Mouse (Mus musculus) CD4-positive helper T cell, adult 2 months (primary cell): ENCODE measurements around the gene Kansl1.

Experiments used
- DNase-seq: peaks from one replicate; pipeline ENCODE4 v3.0.0-alpha.2; 2012; ENCODE audit warnings: low read depth, missing footprints, low spot score

Kansl1 gene

DNA sequence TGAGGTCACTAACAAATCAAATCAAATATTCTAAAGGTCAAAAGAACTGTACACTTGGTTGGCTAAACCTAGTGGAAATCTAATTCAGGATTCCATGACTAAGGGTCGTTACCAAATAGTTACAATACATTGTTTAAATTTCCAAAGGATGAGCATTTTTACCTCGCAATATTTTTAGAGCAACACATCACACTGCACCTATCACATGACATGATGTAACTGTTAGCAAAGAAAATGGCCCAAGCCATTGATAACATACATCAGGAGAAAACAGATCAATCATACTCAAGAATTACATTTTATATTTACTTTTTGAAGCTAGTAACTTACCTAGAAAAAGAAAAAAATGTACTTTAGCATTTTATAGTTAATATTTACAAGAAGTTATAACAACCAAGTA is 29.0 kb downstream of the Kansl1 start:
- no peak for DNase-seq

DNA sequence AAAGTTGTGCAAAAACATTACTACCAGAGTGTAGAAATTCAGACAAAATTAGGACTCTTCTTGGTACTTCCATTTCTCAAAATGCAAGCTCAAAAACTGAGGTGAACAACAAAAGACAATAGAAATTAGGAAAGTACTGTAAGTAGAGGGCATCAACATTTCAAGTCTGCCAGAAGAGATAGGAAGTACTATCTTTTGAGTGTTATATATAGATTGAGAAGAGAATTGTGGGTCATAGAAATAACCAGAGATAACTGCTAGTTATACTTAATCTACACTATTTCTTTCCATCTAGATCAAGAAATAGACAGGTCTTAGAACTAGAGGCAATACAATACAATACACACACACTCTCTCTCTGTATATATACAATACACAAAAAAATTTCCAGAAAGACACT is 30.2 kb downstream of the Kansl1 start:
- no peak for DNase-seq

GRCm38 (mm10) chr11:104436394-104436954 is 32.2 kb downstream of the Kansl1 start:
- no peak for DNase-seq

DNA sequence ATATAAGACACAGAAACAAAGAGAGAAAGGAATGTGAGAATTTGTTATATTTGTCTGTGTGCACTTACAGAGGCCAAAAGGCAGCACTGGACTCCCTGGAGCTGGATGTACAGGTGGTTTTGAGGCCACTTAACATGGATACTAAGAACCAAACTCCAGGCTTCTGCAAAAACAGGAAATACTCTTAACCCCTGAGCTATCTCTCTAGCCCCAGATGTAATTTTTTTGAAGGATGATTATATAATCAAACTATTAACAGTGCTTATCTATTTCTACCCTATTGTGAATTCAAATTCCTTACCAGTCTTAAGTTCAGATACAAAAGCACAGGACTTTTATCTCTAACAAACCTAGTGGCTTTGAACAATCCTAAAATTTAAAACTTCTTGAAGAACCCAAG is 32.9 kb downstream of the Kansl1 start:
- no peak for DNase-seq

DNA sequence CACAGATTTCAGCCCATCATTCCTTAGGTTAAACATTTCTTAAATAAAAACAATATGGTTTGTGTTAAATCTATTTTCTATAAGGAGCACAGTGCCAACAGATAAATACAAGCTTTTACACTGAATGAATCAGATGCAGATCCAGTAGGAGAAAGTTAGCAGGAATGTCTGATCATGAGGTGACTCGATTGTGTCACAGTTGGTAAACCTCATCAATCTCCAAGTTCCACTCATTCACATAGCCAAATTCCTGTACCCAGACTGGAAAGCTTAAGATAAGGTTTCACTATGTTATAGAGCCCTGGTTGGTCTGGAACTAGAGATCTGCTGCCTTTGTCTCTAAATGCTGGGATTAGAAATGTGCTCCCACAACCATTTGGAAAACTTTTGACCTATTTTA is 33.5 kb downstream of the Kansl1 start:
- DNase-seq: no peak

DNA sequence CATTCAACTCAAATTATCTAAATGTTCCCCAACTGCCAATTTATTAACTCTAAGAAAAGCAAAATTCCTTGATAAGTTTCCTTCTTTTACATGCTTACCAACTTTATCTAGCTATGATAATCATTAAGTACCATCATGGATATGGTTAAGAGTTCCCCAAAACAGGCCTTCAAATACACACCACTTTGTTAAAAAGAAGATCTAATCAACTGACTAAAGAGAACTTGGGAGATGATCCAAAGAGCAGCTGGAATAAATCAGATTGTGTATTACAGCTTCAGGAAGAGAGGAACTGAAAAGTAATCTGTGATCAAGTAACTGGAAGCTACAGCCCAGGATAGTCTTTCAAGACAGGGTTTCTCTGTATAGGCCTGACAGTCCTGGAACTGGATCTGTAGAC is 36.4 kb downstream of the Kansl1 start:
- no peak for DNase-seq

DNA sequence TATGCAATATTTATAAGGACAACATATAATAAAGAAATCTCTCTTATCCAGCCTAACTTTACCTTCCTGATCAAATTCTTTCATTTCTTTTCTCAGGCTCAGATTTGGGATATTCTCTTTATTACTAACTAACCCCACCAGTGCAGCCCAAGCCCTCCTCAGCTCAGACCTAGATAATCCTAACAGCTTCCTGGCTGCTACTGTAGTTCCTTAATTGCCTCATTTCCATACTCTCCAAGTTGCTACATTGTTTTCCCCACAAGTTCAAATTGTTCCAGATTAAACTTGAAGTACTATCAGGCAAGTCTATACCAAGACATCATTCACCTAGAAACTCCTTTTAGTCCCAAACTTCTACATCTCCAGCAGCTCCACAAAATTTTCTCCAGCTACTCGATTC is 36.9 kb downstream of the Kansl1 start:
- no peak for DNase-seq

GRCm38 (mm10) chr11:104424727-104425416 is 43.8 kb downstream of the Kansl1 start:
- peak; percentile 87 for DNase-seq

DNA sequence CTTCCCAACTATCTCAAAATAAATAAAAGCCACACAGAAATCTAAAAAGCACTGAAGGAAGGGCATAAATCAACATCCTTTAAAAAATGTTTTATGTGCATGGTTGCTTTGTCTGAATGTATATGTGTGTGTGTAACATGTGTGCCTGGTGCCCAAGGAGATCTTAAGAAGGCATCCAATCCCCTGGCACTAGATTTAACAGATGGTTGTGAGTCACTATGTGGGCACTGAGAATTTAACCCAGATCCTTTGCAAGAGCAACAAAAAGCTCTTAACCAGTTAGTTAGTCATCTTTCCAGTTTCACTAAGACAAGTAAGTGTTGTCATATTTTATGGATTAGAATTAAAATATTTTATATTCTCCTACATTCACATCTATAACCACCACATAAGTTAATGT is 56.4 kb downstream of the Kansl1 start:
- DNase-seq: no peak

- no peak for DNase-seq
These were observed 61.3 kb downstream of the Kansl1 start for GRCm38 (mm10) chr11:104407391-104407790.

DNA sequence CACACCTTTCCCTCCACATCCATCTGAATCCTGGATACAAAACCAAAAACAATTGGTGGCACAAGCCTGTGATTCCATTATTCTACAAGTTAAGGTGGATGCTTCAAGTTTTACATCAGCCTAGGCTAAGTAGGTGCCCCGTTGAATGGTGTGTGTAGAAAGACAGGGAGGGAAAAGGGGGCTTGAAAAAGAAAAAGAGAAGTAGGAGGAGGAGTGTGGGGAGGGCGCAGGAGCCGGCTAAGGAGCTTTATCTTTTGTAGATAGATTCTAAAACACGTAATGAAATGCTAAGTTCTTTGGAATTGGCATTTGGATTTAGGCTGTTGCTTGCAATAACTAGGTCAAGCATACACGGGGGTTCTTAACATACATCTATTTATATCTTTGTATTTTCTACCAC is 67.7 kb downstream of the Kansl1 start:
- DNase-seq: no peak

- DNase-seq: no peak
These were observed 69.0 kb downstream of the Kansl1 start for GRCm38 (mm10) chr11:104399459-104400216.

DNA sequence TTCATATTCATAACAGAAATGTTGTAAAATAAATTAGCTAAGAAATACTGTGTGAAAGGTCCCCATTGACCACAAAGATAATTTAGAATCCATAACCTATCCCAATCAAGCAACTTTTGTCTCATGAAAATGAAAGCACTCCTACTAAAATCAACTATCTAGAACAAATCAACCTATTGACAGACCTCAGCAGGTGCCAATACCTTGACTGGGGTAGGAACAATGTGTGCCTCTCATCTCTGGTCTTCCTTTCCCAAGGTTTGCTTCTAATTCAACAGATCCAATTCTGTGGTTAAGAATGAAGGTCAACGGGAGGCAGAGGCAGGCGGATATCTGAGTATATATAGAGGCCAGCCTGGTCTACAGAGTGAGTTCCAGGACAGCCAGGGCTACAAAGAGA is 73.0 kb downstream of the Kansl1 start:
- DNase-seq: no peak

- no peak for DNase-seq
These were observed 75.5 kb downstream of the Kansl1 start for GRCm38 (mm10) chr11:104393196-104393595.

DNA sequence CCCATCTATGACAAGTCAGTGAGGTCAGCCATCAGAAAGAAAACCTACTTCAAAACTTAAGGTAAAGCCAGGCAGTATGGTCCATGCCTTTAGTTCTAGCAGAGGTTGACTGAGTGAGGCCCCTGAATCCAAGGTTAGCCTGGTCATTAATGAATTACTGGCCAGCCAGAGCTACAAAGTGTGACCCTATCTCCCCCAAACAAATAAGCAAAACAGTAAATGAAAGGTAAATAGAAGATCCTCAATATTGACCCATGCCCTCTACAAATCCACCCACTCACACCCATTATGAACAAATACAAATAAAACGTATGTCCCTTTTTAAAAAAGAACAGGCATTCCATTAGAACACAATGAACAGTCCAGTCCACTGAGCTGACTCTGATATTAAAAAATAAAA is 76.5 kb downstream of the Kansl1 start:
- DNase-seq: no peak

GRCm38 (mm10) chr11:104387284-104387683 is 81.4 kb downstream of the Kansl1 start:
- DNase-seq: no peak

- no peak for DNase-seq
These were observed 82.1 kb downstream of the Kansl1 start for GRCm38 (mm10) chr11:104386595-104386994.

DNA sequence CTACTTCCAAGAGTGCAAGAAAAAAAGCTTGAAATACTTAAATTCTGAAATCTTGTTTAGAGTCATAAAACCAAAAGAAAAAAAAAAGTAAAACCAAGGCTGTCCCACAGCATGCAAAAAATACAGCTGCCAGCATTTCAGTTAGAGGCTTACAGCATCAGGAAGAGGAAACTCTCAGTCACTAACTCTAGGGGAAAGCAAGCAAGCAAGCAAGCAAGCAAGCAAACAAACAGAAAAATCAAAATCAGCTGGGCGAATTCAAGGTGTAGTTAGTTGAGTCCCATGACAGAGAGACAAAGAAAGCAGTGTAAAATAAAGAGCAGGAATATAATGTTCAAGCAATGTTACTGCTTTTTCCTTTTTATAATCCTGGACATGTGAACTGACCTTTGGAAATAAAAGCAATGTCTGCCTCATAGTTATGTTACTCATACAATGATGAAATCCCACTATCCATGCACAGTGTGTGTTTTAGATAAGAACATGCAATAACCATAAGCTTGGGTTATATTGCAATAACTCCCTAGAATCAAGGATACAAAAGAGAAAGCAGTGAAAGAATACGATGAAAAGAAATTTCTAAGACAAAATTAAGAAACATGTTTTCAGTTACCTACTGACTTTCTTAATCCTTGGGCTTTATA is 85.4 kb downstream of the Kansl1 start:
- DNase-seq: no peak

- DNase-seq: peak; percentile 35
These were observed 86.8 kb downstream of the Kansl1 start for GRCm38 (mm10) chr11:104381887-104382286.

- peak; percentile 36 for DNase-seq
These were observed 89.0 kb downstream of the Kansl1 start for GRCm38 (mm10) chr11:104379635-104380034.

- DNase-seq: no peak
These were observed 92.4 kb downstream of the Kansl1 start for GRCm38 (mm10) chr11:104376291-104376690.

DNA sequence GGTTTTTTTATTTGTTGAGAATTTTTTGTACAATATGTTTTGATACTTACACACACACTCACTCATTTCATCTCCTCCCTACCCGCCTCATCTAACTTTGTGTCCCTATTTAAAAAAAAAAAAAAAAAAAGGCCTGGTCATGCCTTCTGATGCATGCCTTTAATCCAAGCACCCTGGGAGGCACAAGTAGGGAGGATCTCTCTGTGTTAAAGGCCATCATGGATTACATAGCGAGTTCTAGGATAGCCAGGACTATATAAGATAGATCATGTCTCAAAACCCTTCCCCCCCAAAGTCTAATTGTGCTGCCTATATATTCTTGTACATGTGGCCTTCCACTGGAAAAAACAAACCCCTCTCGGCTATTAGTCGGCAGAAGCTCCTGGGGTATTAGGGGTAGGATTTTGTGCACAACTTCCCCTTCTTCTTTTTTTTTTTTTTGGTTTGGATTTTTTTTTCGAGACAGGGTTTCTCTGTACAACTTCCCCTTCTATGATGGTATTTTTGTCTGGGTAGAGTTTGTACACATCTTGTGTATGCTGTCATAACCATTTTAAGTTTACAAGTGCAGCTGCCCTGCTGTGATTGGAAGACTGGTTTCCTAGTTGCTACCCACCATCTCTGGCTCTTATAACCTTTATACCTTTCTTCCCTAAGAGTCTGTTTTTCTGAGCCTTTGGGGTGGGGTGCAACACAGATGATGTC is 101.0 kb downstream of the Kansl1 start:
- no peak for DNase-seq
